Mouse (Mus musculus) neural tube, embryonic 11.5 days (tissue): ENCODE data around the gene Gm11213. TPM values are rescaled to one million over a fixed set of nuclear protein-coding genes. Genes with fewer than 3 reads are reported as not detected.

Experiments used
- ATAC-seq: fragments of 200-750 bp; cut with Nextera tagmentation; 2 replicates; pipeline ENCODE4 v1.8.0; 2017; ENCODE audit warnings: moderate number of reproducible peaks, mild to moderate bottlenecking, moderate TSS enrichment, moderate library complexity; ENCODE audit not compliant: insufficient read depth, low FRiP score, low TSS enrichment
- DNase-seq: peaks from one replicate; pipeline ENCODE4 v3.0.0-alpha.2; 2015; ENCODE audit warnings: low spot score
- H3K27ac ChIP-seq: fragments of 300-500 bp; sonication (generic); 2 replicates; pipeline ENCODE4 v1.5.1; 2014; ENCODE audit warnings: low read depth, mild to moderate bottlenecking, low read length
- H3K27me3 ChIP-seq: fragments of 300-500 bp; sonication (generic); 2 replicates; pipeline ENCODE4 v1.6.1; 2014; ENCODE audit warnings: mild to moderate bottlenecking, low read length, mixed read lengths; ENCODE audit not compliant: control insufficient read depth, insufficient read depth
- H3K36me3 ChIP-seq: fragments of 300-500 bp; sonication (generic); 2 replicates; pipeline ENCODE4 v1.6.1; 2014; ENCODE audit warnings: mild to moderate bottlenecking, low read length, moderate library complexity, mixed read lengths; ENCODE audit not compliant: control insufficient read depth, insufficient read depth
- H3K4me1 ChIP-seq: fragments of 300-500 bp; sonication (generic); 2 replicates; pipeline ENCODE4 v1.6.1; 2014; ENCODE audit warnings: low read length, mixed read lengths; ENCODE audit not compliant: control insufficient read depth, insufficient read depth
- H3K4me2 ChIP-seq: fragments of 300-500 bp; sonication (generic); 2 replicates; pipeline ENCODE4 v1.6.1; 2014; ENCODE audit warnings: low read depth, mild to moderate bottlenecking, moderate library complexity
- H3K4me3 ChIP-seq: fragments of 300-500 bp; sonication (generic); 2 replicates; pipeline ENCODE4 v1.5.1; 2014; ENCODE audit warnings: low read depth, low read length
- H3K9ac ChIP-seq: fragments of 300-500 bp; sonication (generic); 2 replicates; pipeline ENCODE4 v1.6.1; 2014; ENCODE audit warnings: mild to moderate bottlenecking, low read length
- H3K9me3 ChIP-seq: fragments of 300-500 bp; sonication (generic); 2 replicates; pipeline ENCODE4 v1.6.1; 2016; ENCODE audit warnings: low read length; ENCODE audit not compliant: control insufficient read depth
- WGBS: fragments of 180-500 bp; shearing (Covaris S2); extraction: QIAGEN DNeasy Blood & Tissue Kit; methylation state at CpG from one replicate; pipeline ENCODE4 v1.1.7; 2014; 5-methylcytosine and 5-hydroxymethylcytosine counted together
- polyA plus RNA-seq: library from polyadenylated mRNA; unstranded; fragments of >200 nt; fragmentation: Nextera tagmentation; extraction: Ambion mirVana; gene quantifications from 2 replicates; pipeline ENCODE4 v1.2.1, GENCODE M21; 2014

Gene Gm11213
- polyA plus RNA-seq, 1 experiment from 2014 or later, result not detected

DNA sequence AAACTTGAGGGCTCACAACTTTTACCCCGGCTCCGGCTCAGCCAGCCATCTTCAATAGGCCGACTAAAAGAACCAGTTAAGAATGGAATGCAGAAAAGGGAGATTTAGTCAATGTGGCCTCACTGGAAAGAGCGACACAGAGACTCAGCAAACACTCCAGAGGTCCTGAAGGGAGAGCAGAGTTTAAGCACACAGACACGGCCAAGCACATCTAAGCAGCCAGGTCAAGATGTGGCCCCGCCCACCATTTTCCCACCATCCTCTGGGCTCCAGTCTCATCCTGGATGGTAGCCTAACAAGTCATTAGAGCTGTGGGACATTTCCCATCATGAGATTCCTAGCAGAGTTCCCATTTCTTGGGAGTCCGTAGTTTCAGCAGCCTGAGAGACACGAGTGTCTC lies 35.7 kb downstream of the Gm11213 start:
- Histone ChIP-seq H3K27ac (no peak overlapping the region), H3K9me3 (no peaks in the 10 kb centered on the region), H3K9ac (no peak overlapping the region), H3K4me2 (no peak overlapping the region), H3K4me3 (no peak overlapping the region), H3K27me3 (no peaks in the 10 kb centered on the region), H3K4me1 (no peaks in the 10 kb centered on the region), H3K36me3 (no peaks in the 10 kb centered on the region)
- no peak for ATAC-seq
- WGBS, result 94% methylated on average over 8 of the region's 8 CpGs
- no peak for DNase-seq

DNA sequence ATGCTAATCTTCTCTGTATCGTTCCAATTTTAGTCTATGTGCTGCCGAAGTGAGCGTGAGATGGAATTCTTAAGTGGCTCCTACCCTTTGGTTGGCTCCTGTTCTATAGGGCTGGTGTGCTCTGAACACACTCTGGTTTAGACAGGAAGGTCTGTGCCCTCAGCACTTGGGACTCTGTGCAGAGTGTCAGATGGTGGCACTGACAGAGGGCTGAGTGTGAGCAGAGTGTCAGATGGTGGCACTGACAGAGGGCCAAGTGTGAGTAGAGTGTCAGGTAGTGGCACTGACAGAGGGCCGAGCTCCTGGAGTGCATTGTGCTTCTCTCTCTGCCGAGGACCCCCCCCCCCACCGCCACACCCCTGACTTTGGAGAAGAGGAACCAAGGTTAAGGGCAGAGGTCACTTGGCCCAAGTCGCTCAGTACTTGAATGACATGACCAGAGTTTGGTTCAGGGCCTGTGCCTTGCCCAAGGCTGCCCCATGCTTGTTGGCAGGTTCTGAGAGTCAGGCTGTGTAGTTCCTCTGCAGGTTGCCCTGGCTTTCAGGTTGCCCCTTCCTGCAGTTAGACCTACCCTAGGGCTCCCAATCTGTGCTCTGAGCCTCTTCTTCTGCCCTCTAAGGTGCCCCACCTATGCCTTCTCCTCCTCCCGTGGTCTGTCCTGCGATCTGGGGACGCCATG lies 37.2 kb downstream of the Gm11213 start:
- Histone ChIP-seq H3K36me3 (no peaks in the 10 kb centered on the region), H3K4me3 (no peak overlapping the region), H3K9me3 (no peaks in the 10 kb centered on the region), H3K4me1 (no peaks in the 10 kb centered on the region), H3K9ac (no peak overlapping the region), H3K4me2 (no peak overlapping the region), H3K27ac (no peak overlapping the region), H3K27me3 (no peaks in the 10 kb centered on the region)
- no peak for DNase-seq
- 92% methylated on average over 8 of the region's 10 CpGs for WGBS
- ATAC-seq, result no peak

DNA sequence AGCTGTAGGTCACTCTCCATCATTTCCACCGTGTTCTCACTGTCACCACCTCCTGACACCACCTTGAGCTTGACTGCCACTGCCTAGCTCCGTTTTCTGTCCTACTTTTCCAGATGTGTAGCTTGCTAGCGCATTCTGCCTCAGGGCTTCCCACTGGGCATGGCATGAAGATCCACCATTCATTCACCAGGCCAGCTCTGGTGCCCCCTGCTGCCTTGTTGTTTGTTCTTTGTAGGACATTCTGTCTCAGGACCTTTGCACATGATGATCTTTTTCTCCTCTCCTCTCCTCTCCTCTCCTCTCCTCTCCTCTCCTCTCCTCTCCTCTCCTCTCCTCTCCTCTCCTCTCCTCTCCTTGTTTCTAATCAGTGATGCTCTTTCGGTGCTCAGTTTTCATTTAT lies 42.3 kb downstream of the Gm11213 start:
- no peak overlapping the region for H3K4me2 ChIP-seq
- DNase-seq, result no peak
- 87% methylated on average over 4 of the region's 4 CpGs for WGBS
- no peaks in the 10 kb centered on the region for H3K36me3 ChIP-seq
- H3K4me1 ChIP-seq, result peaks cover 8% of the 10 kb centered on the region
- H3K27ac ChIP-seq, result no peak overlapping the region
- H3K27me3 ChIP-seq, result no peaks in the 10 kb centered on the region
- no peak for ATAC-seq
- no peak overlapping the region for H3K4me3 ChIP-seq
- no peak overlapping the region for H3K9ac ChIP-seq
- H3K9me3 ChIP-seq, result no peaks in the 10 kb centered on the region

DNA sequence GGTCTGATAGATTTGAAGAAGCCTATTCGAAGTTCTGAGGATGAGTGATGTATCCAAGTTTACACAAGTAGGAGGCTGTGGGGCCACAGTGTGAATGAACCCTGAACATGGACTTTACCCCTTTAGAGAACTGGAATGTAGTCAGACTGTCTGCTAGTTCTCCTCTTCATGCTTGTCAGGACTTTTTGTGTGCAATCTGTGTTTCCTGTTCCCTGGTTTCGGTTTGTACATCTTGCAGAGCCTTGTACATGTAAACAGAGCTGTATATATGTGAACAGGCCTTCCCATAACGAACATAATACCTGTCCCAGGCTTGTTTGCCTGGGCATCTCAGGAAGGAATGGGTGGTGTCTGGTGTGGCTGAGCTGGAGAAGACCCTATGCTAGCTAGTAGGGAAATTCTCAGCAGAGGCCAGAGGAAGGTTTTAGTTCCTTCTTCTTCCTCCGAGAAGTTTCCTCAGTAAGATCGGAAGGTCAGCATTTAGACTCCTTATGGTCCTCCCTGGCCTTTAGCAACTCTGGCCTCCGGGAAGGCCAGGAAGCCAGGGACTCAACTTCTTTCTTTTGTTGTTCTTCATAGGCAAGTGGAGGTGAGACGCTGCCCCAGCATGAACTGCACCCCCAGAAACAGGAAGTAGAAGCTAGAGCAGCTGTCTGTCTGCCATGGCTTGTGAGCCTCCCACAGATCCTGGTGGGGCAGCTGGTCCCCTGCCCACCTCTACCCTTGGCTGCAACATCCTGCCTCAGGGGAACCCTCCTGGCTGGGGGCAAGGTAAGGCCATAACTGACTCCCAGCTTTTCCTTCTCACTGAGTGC lies 43.0 kb downstream of the Gm11213 start:
- Histone ChIP-seq H3K9me3 (no peaks in the 10 kb centered on the region), H3K4me1 (peaks cover 14% of the 10 kb centered on the region), H3K4me2 (no peak overlapping the region), H3K4me3 (no peak overlapping the region), H3K27me3 (no peaks in the 10 kb centered on the region), H3K27ac (no peak overlapping the region), H3K9ac (no peak overlapping the region), H3K36me3 (no peaks in the 10 kb centered on the region)
- 78% methylated on average over 7 of the region's 7 CpGs for WGBS
- ATAC-seq, result no peak
- no peak for DNase-seq

DNA sequence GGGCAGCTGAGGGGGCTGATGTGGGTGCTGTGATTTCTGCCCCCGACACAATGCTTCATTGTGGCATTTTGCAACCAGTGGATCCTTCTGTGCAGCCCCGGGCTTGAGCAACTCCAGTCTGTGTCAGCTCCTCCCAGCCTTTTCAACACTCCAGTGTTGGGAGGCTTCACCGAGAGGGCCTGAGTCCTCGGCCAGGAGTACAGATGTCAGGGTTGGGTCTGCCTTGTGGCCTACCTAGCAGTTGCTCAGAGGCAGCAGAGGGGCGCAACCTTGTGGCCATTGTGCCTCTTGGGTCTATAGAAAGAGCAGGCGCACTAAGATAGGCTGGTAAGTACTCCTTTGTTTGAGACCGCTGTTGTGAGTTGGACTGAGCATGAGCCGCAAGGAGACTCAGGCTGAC lies 45.0 kb downstream of the Gm11213 start:
- no peak for ATAC-seq
- H3K36me3 ChIP-seq, result no peaks in the 10 kb centered on the region
- no peak overlapping the region for H3K9ac ChIP-seq
- peaks cover 16% of the 10 kb centered on the region for H3K4me1 ChIP-seq
- H3K27ac ChIP-seq, result no peak overlapping the region
- no peaks in the 10 kb centered on the region for H3K27me3 ChIP-seq
- no peak for DNase-seq
- no peaks in the 10 kb centered on the region for H3K9me3 ChIP-seq
- 70% methylated on average over 8 of the region's 8 CpGs for WGBS
- H3K4me2 ChIP-seq, result no peak overlapping the region
- no peak overlapping the region for H3K4me3 ChIP-seq

DNA sequence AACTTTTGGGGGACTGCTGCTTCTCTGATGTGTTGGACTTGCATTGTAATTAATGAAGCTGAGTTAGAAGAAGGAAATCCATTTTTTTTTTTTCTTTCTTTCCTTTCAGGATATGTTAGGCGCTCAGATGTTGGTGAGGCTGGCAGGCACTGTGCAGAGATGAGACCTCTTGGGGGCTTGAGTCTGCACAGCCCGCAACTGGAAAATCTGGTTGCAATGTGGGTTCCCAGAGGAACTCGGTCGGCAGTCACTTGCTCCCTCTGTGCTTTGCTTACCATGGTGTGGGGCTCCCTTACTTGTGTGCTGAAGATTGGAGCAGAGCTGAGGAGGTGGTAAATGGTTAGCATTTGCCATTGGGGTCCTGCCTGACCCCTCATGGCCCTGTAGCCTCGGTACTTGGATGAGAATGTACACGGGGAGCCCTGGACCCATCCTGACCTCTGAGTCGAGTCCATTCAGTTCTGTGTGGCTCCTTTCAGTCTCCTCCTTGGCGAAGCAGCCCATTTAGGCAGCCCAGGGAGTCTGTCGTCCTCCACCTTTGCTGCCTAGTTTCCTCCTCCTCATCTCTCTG lies 45.8 kb downstream of the Gm11213 start:
- Histone ChIP-seq H3K36me3 (no peaks in the 10 kb centered on the region), H3K4me2 (peak overlapping the region; percentile 81), H3K27ac (no peak overlapping the region), H3K9ac (peak overlapping the region; percentile 87), H3K4me1 (peaks cover 16% of the 10 kb centered on the region), H3K9me3 (no peaks in the 10 kb centered on the region), H3K4me3 (peak overlapping the region; percentile 66), H3K27me3 (no peaks in the 10 kb centered on the region)
- peak; percentile 24; the same call in 1 of the 2 replicates for ATAC-seq
- 43% methylated on average over 9 of the region's 9 CpGs for WGBS
- DNase-seq, result no peak

DNA sequence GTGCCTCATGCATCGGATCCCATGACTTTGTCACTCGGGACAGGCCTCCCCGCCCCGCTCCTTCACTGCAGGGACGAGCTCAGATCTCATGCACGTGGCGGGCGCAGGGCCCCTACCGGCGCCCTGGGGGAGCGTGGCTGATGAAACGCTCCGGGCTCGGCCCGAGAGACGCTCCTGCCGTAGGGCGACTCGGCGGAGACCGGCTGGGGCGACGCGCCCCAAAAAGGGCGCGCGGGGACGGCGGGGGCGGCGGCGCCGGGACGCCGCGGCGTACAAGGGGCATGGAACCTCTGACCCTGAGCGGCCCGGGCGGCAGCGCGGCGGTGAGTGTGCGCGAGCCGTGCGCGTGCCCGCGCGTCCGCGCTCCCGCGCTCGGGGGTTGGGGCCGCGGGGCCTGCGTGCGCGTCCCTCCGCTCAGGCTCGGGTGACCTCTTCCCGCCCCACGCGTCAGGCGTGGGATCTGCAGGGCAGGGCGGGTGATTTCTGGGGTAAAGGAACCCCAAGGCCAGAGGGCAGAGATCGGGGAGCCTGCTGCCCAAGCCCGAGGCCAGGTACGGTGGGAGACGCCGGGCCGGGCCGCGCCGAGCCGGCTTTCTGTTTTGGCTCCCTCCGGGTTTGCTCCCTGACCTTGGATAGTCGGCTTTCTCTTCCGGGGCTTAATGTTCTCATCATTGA lies 46.5 kb downstream of the Gm11213 start, which contains the start of gene Tmem268:
Gene Tmem268 (plus strand): TSS at position 375 of the 675 bp plus-strand sequence.
- peak; percentile 75 for ATAC-seq
- H3K9ac ChIP-seq, result peak within 1 kb of the TSS; percentile 87
- H3K27me3 ChIP-seq, result no peaks in the 10 kb centered on the region
- H3K4me2 ChIP-seq, result peak within 1 kb of the TSS; percentile 81
- WGBS, result under 1% methylated on average over 57 of the region's 81 CpGs
- DNase-seq, result peak; percentile 83
- no peaks in the 10 kb centered on the region for H3K9me3 ChIP-seq
- H3K27ac ChIP-seq, result 0 out of 2 replicates have a peak within 1 kb of the TSS, but pooled peaks have one; percentile 27
- no peaks in the 10 kb centered on the region for H3K36me3 ChIP-seq
- H3K4me3 ChIP-seq, result peak within 1 kb of the TSS; percentile 66
- peaks cover 20% of the 10 kb centered on the region for H3K4me1 ChIP-seq
